Mouse (Mus musculus): ENCODE data around the gene Alg9. TPM values are rescaled to one million over a fixed set of nuclear protein-coding genes. Genes with fewer than 3 reads are reported as not detected.
"Not testable (repeated sequence)": the region's sequence is repeated elsewhere in the genome, so short reads cannot be mapped to it uniquely, and the experiment has no call there.

The Alg9 gene
- polyA plus RNA-seq, 1 experiment from 2014 or later, result 57.9 TPM

GRCm38 (mm10) chr9:50821651-50822050 is 46.8 kb downstream of the Alg9 start:
- Histone ChIP-seq H3K9me3 (ENCODE audit: control insufficient read depth, low read length) (no peaks in the 10 kb centered on the region), H3K4me3 (ENCODE audit: low read length) (no peak overlapping the region), H3K4me1 (ENCODE audit: control insufficient read depth, insufficient read depth, low read depth, low read length) (no peaks in the 10 kb centered on the region), H3K9ac (ENCODE audit: low read depth, low read length) (no peak overlapping the region), H3K27ac (ENCODE audit: low read depth, low read length) (no peak overlapping the region), H3K27me3 (replicated peaks; ENCODE audit: control insufficient read depth, insufficient read depth, low read length) (no peaks in the 10 kb centered on the region), H3K4me2 (ENCODE audit: low read length) (no peak overlapping the region), H3K36me3 (ENCODE audit: control insufficient read depth, insufficient read depth, low read length) (peaks cover 21% of the 10 kb centered on the region)
- 93% methylated on average over 6 of the region's 6 CpGs for WGBS
- no peak for ATAC-seq

GRCm38 (mm10) chr9:50822216-50822615 is 47.4 kb downstream of the Alg9 start:
- H3K9me3 ChIP-seq (ENCODE audit: control insufficient read depth, low read length), result no peaks in the 10 kb centered on the region
- H3K4me2 ChIP-seq (ENCODE audit: low read length), result no peak overlapping the region
- no peak overlapping the region for H3K4me3 ChIP-seq (ENCODE audit: low read length)
- no peaks in the 10 kb centered on the region for H3K4me1 ChIP-seq (ENCODE audit: control insufficient read depth, insufficient read depth, low read depth, low read length)
- ATAC-seq, result no peak
- WGBS, result 93% methylated on average over 5 of the region's 5 CpGs
- no peak overlapping the region for H3K9ac ChIP-seq (ENCODE audit: low read depth, low read length)
- no peak overlapping the region for H3K27ac ChIP-seq (ENCODE audit: low read depth, low read length)
- peaks cover 16% of the 10 kb centered on the region for H3K36me3 ChIP-seq (ENCODE audit: control insufficient read depth, insufficient read depth, low read length)
- no peaks in the 10 kb centered on the region for H3K27me3 ChIP-seq (replicated peaks; ENCODE audit: control insufficient read depth, insufficient read depth, low read length)

GRCm38 (mm10) chr9:50823779-50824453 is 49.1 kb downstream of the Alg9 start:
- Histone ChIP-seq H3K4me1 (ENCODE audit: control insufficient read depth, insufficient read depth, low read depth, low read length) (no peaks in the 10 kb centered on the region), H3K4me3 (ENCODE audit: low read length) (no peak overlapping the region), H3K4me2 (ENCODE audit: low read length) (no peak overlapping the region), H3K9me3 (ENCODE audit: control insufficient read depth, low read length) (no peaks in the 10 kb centered on the region), H3K36me3 (ENCODE audit: control insufficient read depth, insufficient read depth, low read length) (peaks cover 13% of the 10 kb centered on the region), H3K9ac (ENCODE audit: low read depth, low read length) (no peak overlapping the region), H3K27ac (ENCODE audit: low read depth, low read length) (no peak overlapping the region), H3K27me3 (replicated peaks; ENCODE audit: control insufficient read depth, insufficient read depth, low read length) (no peaks in the 10 kb centered on the region)
- no peak for ATAC-seq
- whole genome bisulfite sequencing, result 93% methylated on average over 11 of the region's 11 CpGs

GRCm38 (mm10) chr9:50831514-50831913 is 56.7 kb downstream of the Alg9 start:
- Histone ChIP-seq H3K27me3 (replicated peaks; ENCODE audit: control insufficient read depth, insufficient read depth, low read length) (no peaks in the 10 kb centered on the region), H3K36me3 (ENCODE audit: control insufficient read depth, insufficient read depth, low read length) (peaks cover 9% of the 10 kb centered on the region), H3K4me3 (ENCODE audit: low read length) (no peak overlapping the region), H3K4me2 (ENCODE audit: low read length) (no peak overlapping the region), H3K9ac (ENCODE audit: low read depth, low read length) (no peak overlapping the region), H3K9me3 (ENCODE audit: control insufficient read depth, low read length) (no peaks in the 10 kb centered on the region), H3K27ac (ENCODE audit: low read depth, low read length) (no peak overlapping the region), H3K4me1 (ENCODE audit: control insufficient read depth, insufficient read depth, low read depth, low read length) (no peaks in the 10 kb centered on the region)
- no peak for ATAC-seq
- WGBS, result 93% methylated on average over 5 of the region's 5 CpGs

- Histone ChIP-seq H3K9me3 (ENCODE audit: control insufficient read depth, low read length) (no peaks in the 10 kb centered on the region), H3K27me3 (replicated peaks; ENCODE audit: control insufficient read depth, insufficient read depth, low read length) (no peaks in the 10 kb centered on the region), H3K27ac (ENCODE audit: low read depth, low read length) (no peak overlapping the region), H3K36me3 (ENCODE audit: control insufficient read depth, insufficient read depth, low read length) (peaks cover 9% of the 10 kb centered on the region), H3K4me2 (ENCODE audit: low read length) (no peak overlapping the region), H3K4me1 (ENCODE audit: control insufficient read depth, insufficient read depth, low read depth, low read length) (no peaks in the 10 kb centered on the region), H3K4me3 (ENCODE audit: low read length) (no peak overlapping the region), H3K9ac (ENCODE audit: low read depth, low read length) (no peak overlapping the region)
- no peak for ATAC-seq
- 97% methylated on average over 4 of the region's 4 CpGs for WGBS
Observed at GRCm38 (mm10) chr9:50832162-50832561, 57.3 kb downstream of the Alg9 start.

- 91% methylated on average over 2 of the region's 2 CpGs for WGBS
- ATAC-seq; H3K9ac ChIP-seq (ENCODE audit: low read depth, low read length); H3K4me1 ChIP-seq (ENCODE audit: control insufficient read depth, insufficient read depth, low read depth, low read length); H3K36me3 ChIP-seq (ENCODE audit: control insufficient read depth, insufficient read depth, low read length); H3K4me2 ChIP-seq (ENCODE audit: low read length); H3K27me3 ChIP-seq (replicated peaks; ENCODE audit: control insufficient read depth, insufficient read depth, low read length); H3K4me3 ChIP-seq (ENCODE audit: low read length); H3K27ac ChIP-seq (ENCODE audit: low read depth, low read length); H3K9me3 ChIP-seq (ENCODE audit: control insufficient read depth, low read length): not testable (repeated sequence)
Observed at GRCm38 (mm10) chr9:50832582-50832981, 57.8 kb downstream of the Alg9 start.

- Histone ChIP-seq H3K4me1 (ENCODE audit: control insufficient read depth, insufficient read depth, low read depth, low read length) (no peaks in the 10 kb centered on the region), H3K4me2 (ENCODE audit: low read length) (no peak overlapping the region), H3K27me3 (replicated peaks; ENCODE audit: control insufficient read depth, insufficient read depth, low read length) (no peaks in the 10 kb centered on the region), H3K36me3 (ENCODE audit: control insufficient read depth, insufficient read depth, low read length) (peaks cover 9% of the 10 kb centered on the region), H3K9ac (ENCODE audit: low read depth, low read length) (no peak overlapping the region), H3K4me3 (ENCODE audit: low read length) (no peak overlapping the region), H3K9me3 (ENCODE audit: control insufficient read depth, low read length) (no peaks in the 10 kb centered on the region), H3K27ac (ENCODE audit: low read depth, low read length) (no peak overlapping the region)
- 82% methylated on average over 8 of the region's 8 CpGs for WGBS
- ATAC-seq, result no peak
Observed at GRCm38 (mm10) chr9:50833786-50834185, 59.0 kb downstream of the Alg9 start.

GRCm38 (mm10) chr9:50835068-50835705 is 60.4 kb downstream of the Alg9 start:
- WGBS, result 90% methylated on average over 10 of the region's 10 CpGs
- Histone ChIP-seq H3K4me3 (ENCODE audit: low read length) (no peak overlapping the region), H3K36me3 (ENCODE audit: control insufficient read depth, insufficient read depth, low read length) (peaks cover 7% of the 10 kb centered on the region), H3K4me1 (ENCODE audit: control insufficient read depth, insufficient read depth, low read depth, low read length) (no peaks in the 10 kb centered on the region), H3K27me3 (replicated peaks; ENCODE audit: control insufficient read depth, insufficient read depth, low read length) (no peaks in the 10 kb centered on the region), H3K9ac (ENCODE audit: low read depth, low read length) (no peak overlapping the region), H3K4me2 (ENCODE audit: low read length) (no peak overlapping the region), H3K27ac (ENCODE audit: low read depth, low read length) (no peak overlapping the region), H3K9me3 (ENCODE audit: control insufficient read depth, low read length) (no peaks in the 10 kb centered on the region)
- no peak for ATAC-seq

GRCm38 (mm10) chr9:50836097-50836496 is 61.3 kb downstream of the Alg9 start:
- Histone ChIP-seq H3K9ac (ENCODE audit: low read depth, low read length) (no peak overlapping the region), H3K4me1 (ENCODE audit: control insufficient read depth, insufficient read depth, low read depth, low read length) (no peaks in the 10 kb centered on the region; the same call in 1 of the 2 replicates), H3K27ac (ENCODE audit: low read depth, low read length) (no peak overlapping the region), H3K4me2 (ENCODE audit: low read length) (no peak overlapping the region), H3K9me3 (ENCODE audit: control insufficient read depth, low read length) (no peaks in the 10 kb centered on the region), H3K4me3 (ENCODE audit: low read length) (no peak overlapping the region), H3K27me3 (replicated peaks; ENCODE audit: control insufficient read depth, insufficient read depth, low read length) (no peaks in the 10 kb centered on the region), H3K36me3 (ENCODE audit: control insufficient read depth, insufficient read depth, low read length) (peaks cover 7% of the 10 kb centered on the region)
- no peak for ATAC-seq
- WGBS, result 82% methylated on average over 4 of the region's 4 CpGs
